Mouse (Mus musculus): ENCODE results near the gene Car1. TPM values are rescaled to one million over a fixed set of nuclear protein-coding genes. Genes with fewer than 3 reads are reported as not detected.
"Not testable (repeated sequence)": the region's sequence is repeated elsewhere in the genome, so short reads cannot be mapped to it uniquely, and the experiment has no call there.

Gene Car1
- 0.30 and 0.32 TPM in 2 replicates for polyA plus RNA-seq (2012; rRNA removed)

- WGBS, result 81% methylated on average over 1 of the region's 1 CpGs
- no peak for DNase-seq (ENCODE audit: low read depth, low spot score)
Observed at GRCm38 (mm10) chr3:14808211-14808610, at the start of gene Car1. TSS of gene Car1 (minus strand) at chr3:14808368.

GRCm38 (mm10) chr3:14857874-14858273, 49.7 kb upstream of the Car1 start:
- DNase-seq (ENCODE audit: low read depth, low spot score), result no peak
- WGBS, result 73% methylated on average over 3 of the region's 3 CpGs

GRCm38 (mm10) chr3:14854446-14854845, 46.3 kb upstream of the Car1 start:
- WGBS, result 50% methylated on average over 1 of the region's 1 CpGs
- no peak for DNase-seq (ENCODE audit: low read depth, low spot score)

DNA sequence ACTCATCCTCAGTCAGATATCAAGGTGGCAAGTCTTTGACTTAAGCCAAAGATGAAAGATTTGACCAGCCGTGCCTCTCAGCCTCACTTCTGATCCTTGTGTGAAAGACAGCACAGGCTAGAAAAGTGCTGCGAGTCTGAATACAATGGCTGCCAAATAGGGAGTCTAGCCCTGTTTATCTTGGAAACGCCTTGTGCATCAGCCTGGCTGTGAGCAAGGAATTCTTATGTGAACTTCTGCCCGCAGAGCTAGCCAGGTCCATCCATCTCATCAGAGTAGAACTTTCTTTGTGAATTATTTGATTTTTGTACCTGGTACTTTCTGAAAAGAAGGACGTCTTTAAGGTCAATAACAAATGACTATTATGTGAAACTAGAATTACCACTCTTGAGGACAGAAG, 45.8 kb upstream of the Car1 start:
- 55% methylated on average over 5 of the region's 5 CpGs for WGBS
- no peak for DNase-seq (ENCODE audit: low read depth, low spot score)

GRCm38 (mm10) chr3:14848587-14849254, 40.6 kb upstream of the Car1 start:
- WGBS, result 87% methylated on average over 2 of the region's 2 CpGs
- no peak for DNase-seq (ENCODE audit: low read depth, low spot score)

- WGBS, result 61% methylated on average over 3 of the region's 3 CpGs
- DNase-seq (ENCODE audit: low read depth, low spot score), result no peak
Observed at GRCm38 (mm10) chr3:14839466-14840118, 31.4 kb upstream of the Car1 start.

DNA sequence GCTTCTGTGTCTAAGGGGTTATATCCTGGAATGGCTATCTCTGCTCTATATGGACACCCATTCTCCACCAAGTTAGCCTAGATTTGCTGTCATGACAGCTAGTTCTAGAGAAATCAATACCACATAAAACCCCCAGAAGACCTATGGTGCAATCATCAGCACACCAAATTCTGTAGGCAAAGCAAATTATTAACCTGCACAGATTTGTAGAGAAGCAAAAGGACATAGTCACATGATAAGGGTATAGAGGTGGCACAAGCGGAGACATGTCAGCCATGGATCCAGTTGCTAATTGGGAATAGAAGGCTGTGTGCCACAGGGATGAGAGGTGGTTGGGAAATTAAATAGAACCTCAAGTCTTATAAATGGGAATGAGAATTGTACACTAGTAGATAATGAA, 30.8 kb upstream of the Car1 start:
- WGBS, result 98% methylated on average over 1 of the region's 1 CpGs
- no peak for DNase-seq (ENCODE audit: low read depth, low spot score)

GRCm38 (mm10) chr3:14832766-14833165, 24.6 kb upstream of the Car1 start:
- DNase-seq (ENCODE audit: low read depth, low spot score), result no peak

- 65% methylated on average over 5 of the region's 5 CpGs for WGBS
- DNase-seq (ENCODE audit: low read depth, low spot score), result no peak
Observed at GRCm38 (mm10) chr3:14831219-14831835, 23.2 kb upstream of the Car1 start.

DNA sequence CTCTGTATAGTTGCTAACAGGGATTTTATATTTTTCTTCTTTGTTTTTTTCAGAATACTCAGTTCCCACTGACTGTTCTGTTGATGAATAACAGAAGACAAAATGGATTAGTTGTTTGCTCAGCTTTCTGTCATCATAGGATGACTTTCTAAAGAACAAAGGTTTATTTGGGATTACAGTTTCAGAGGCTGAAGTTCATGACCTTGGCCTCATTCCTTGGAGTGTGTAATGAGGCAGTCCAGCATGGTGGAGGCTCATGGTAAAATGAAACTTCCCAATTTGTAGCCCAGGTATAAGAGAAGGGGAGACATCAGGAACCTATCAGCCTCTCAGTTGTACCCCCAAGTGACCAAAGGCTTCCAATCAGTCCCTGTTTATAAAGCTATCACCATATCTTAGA, 20.7 kb upstream of the Car1 start:
- no peak for DNase-seq (ENCODE audit: low read depth, low spot score)

- peak; percentile 69 for DNase-seq (ENCODE audit: low read depth, low spot score)
- WGBS, result 26% methylated on average over 1 of the region's 1 CpGs
Observed at GRCm38 (mm10) chr3:14819844-14820504, 11.8 kb upstream of the Car1 start.

DNA sequence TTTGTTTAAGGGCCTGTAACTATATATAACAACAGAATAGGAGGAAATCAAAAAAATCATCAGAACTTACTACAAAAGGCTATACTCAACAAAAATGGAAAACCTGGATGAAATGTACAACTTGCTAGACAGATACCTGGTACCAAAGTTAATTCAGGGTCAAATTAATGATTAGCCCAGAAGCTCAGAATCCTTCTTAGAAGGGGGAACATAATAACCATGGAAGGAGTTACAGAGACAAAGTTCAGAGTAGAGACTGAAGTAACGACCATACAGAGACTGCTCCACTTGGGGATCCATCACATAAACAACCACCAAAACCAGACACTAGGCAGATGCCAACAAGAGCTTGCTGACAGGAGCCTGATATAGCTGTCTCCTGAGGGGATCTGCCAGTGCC, 7.2 kb upstream of the Car1 start:
- not testable (repeated sequence) for DNase-seq (ENCODE audit: low read depth, low spot score)
- 50% methylated on average over 1 of the region's 1 CpGs for WGBS

DNA sequence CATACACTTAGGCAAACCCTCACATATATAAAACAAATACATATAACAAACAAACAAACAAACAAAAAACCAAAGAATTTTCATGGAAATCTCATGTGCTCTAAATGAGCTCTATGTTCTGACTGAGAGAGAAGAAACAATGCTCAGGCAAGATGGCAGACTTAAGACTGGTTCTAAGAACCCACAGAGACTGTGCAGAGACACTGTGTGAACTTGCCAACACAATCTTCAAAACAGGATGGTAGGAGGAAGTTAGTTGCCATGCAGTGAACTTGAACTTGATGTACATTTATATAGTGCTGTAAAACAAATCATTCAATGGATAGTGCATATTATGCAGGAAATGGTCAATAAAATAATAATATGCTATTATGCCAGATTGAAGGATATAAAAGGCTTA, 1.5 kb downstream of the Car1 start:
- DNase-seq (ENCODE audit: low read depth, low spot score), result no peak

- DNase-seq (ENCODE audit: low read depth, low spot score), result no peak
- 78% methylated on average over 3 of the region's 3 CpGs for WGBS
Observed at GRCm38 (mm10) chr3:14805962-14806361, 2.2 kb downstream of the Car1 start.

GRCm38 (mm10) chr3:14804906-14805305, 3.3 kb downstream of the Car1 start:
- DNase-seq (ENCODE audit: low read depth, low spot score), result no peak
- WGBS, result 41% methylated on average over 6 of the region's 6 CpGs

DNA sequence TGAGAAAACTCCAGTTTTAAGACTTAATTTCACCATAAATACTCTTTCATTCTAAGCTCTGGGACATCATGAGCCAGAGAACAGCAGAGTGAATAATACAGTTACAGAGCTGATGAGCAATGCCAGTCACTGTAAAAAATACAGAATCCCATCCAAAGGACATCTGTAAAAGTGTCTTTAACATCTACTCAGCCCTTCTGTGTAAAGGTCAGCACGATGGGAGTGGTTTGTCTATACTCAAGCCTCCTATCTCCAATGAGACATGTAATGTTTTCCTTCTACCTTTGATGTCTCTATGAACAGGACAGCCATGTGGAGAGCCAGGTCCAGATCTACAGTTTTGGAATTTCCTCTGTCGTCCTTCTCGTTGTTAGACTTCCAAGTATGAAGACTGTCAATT, 11.1 kb downstream of the Car1 start:
- WGBS, result 46% methylated on average over 3 of the region's 3 CpGs
- no peak for DNase-seq (ENCODE audit: low read depth, low spot score)

DNA sequence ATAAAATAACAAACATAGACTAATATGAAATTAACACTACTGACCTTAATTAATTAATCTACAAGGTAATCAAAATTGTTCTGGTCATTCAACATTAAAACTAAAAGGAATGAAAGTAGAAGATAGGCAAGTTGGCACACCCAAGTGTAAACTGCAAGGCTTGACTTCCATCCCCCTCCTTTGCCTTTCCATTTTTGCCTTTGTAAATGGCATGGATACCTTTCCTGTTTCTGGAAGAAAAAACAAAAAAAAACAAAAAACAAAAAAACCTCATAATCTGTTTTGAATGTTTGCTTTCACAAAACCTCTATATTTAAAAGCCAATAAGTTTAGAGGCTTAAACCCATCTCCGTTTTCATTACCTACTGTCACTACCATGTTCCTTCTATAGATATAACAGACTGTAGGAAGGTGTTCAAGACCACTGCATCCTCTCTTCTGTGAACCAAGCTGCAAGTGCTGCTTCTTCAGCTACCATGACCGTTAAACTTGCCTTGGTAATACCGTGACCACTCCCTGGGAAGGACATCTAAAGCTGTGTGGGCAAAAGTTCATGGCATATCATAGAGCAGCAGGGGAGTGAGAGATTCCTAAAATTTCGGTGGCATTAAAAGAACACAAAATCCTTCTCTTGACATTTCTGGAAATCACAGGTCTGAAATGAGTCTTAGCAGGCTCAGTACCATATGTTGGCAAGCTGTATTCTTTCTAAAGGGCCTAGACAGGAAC, 12.7 kb downstream of the Car1 start:
- WGBS, result 82% methylated on average over 4 of the region's 4 CpGs
- no peak for DNase-seq (ENCODE audit: low read depth, low spot score)

DNA sequence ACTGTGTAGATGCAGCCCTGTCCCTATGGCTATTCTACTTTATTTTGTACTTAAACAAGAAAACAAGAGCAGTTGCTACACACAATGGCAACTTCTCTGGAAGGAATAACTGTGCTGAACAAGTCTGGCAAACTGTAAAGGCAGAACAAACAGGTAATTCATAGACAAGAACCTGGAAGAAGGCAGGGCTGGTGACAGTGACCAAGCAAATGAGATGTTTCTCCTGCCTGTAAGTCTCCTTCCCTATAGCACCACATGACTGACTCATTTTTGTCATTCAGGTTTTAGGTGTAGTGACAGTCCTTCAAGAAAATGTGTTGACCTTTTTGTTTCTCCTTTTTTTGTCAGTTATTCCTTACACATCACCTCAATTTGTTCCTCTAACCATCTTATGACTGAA, 16.1 kb downstream of the Car1 start:
- DNase-seq (ENCODE audit: low read depth, low spot score), result no peak

GRCm38 (mm10) chr3:14787607-14788006, 20.6 kb downstream of the Car1 start:
- WGBS, result 70% methylated on average over 1 of the region's 1 CpGs
- no peak for DNase-seq (ENCODE audit: low read depth, low spot score)

GRCm38 (mm10) chr3:14787136-14787535, 21.0 kb downstream of the Car1 start:
- 16% methylated on average over 1 of the region's 1 CpGs for WGBS
- no peak for DNase-seq (ENCODE audit: low read depth, low spot score)

All from large intestine, adult 2 months (tissue).